Mouse (Mus musculus) embryonic facial prominence, embryonic 14.5 days (tissue): ENCODE measurements at regions not wholly inside any gene's neighbourhood (a gene's known extent, or its start where the extent isn't known, plus 50 kb on each side); places are given as distances from the start of the nearest gene placed in this dataset.

Experiments used
- ATAC-seq: fragments of 200-750 bp; cut with Nextera tagmentation; 2 replicates; pipeline ENCODE4 v1.8.0; 2017; ENCODE audit warnings: low read depth, moderate number of reproducible peaks, moderate TSS enrichment
- DNase-seq: peaks from one replicate; pipeline ENCODE4 v3.0.0-alpha.2; 2015; ENCODE audit warnings: low spot score
- H3K27ac ChIP-seq: fragments of 300-500 bp; sonication (generic); replicated peaks from 2 replicates; pipeline ENCODE4 v1.5.1; 2014; ENCODE audit warnings: low read depth, mild to moderate bottlenecking, low read length, moderate library complexity
- H3K27me3 ChIP-seq: fragments of 300-500 bp; sonication (generic); replicated peaks from 2 replicates; pipeline ENCODE4 v1.6.1; 2014; ENCODE audit warnings: low read length; ENCODE audit not compliant: control insufficient read depth, insufficient read depth
- H3K36me3 ChIP-seq: fragments of 300-500 bp; sonication (generic); 2 replicates; pipeline ENCODE4 v1.6.1; 2014; ENCODE audit warnings: low read length, mixed read lengths; ENCODE audit not compliant: control insufficient read depth, insufficient read depth
- H3K4me1 ChIP-seq: fragments of 300-500 bp; sonication (generic); 2 replicates; pipeline ENCODE4 v1.6.1; 2014; ENCODE audit warnings: antibody characterized with exemption, low read length; ENCODE audit not compliant: control insufficient read depth, insufficient read depth
- H3K4me2 ChIP-seq: fragments of 300-500 bp; sonication (generic); 2 replicates; pipeline ENCODE4 v1.6.1; 2014; ENCODE audit warnings: low read depth, mild to moderate bottlenecking, low read length, moderate library complexity, mixed read lengths
- H3K4me3 ChIP-seq: fragments of 300-500 bp; sonication (generic); 2 replicates; pipeline ENCODE4 v1.5.1; 2014; ENCODE audit warnings: low read depth, mild to moderate bottlenecking, low read length
- H3K9ac ChIP-seq: fragments of 300-500 bp; sonication (generic); 2 replicates; pipeline ENCODE4 v1.6.1; 2014; ENCODE audit warnings: low read depth, mild to moderate bottlenecking, low read length, moderate library complexity, mixed read lengths
- H3K9me3 ChIP-seq: fragments of 300-500 bp; sonication (generic); 2 replicates; pipeline ENCODE4 v1.6.1; 2016; ENCODE audit warnings: low read length; ENCODE audit not compliant: control insufficient read depth
- WGBS: fragments of 180-500 bp; shearing (Covaris S2); extraction: QIAGEN DNeasy Blood & Tissue Kit; methylation state at CpG from one replicate; pipeline ENCODE4 v1.1.7; 2014; 5-methylcytosine and 5-hydroxymethylcytosine counted together

DNA sequence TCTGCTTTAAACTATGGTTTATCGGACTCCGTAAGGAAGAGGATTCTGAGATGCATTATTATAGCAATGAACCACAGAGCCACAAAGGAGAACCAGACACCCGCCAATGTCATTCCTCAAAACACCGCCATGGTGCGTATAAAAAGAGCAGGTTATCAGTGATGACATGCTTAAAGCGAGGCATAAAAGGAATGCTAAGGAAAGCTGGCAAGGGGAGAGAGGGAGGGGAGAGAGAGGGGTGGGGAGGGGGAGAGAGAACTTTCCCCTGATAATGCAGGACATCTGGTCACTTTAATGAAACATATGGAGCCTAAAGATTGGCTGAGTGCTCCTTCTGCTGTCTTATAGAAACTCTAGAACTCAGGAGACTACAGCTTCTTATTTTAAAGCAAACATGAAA is 222.8 kb upstream of the Lrig3 start:
- DNase-seq, result peak; percentile 51
- peaks cover 14% of the 10 kb centered on the region for H3K4me1 ChIP-seq
- H3K27ac ChIP-seq, result no peak overlapping the region; the same call in 1 of the 2 replicates
- H3K4me3 ChIP-seq, result no peak overlapping the region
- ATAC-seq, result no peak
- no peaks in the 10 kb centered on the region for H3K36me3 ChIP-seq
- no peak overlapping the region for H3K4me2 ChIP-seq
- H3K27me3 ChIP-seq, result no peaks in the 10 kb centered on the region
- WGBS, result 36% methylated on average over 6 of the region's 6 CpGs
- H3K9ac ChIP-seq, result no peak overlapping the region
- no peaks in the 10 kb centered on the region for H3K9me3 ChIP-seq

DNA sequence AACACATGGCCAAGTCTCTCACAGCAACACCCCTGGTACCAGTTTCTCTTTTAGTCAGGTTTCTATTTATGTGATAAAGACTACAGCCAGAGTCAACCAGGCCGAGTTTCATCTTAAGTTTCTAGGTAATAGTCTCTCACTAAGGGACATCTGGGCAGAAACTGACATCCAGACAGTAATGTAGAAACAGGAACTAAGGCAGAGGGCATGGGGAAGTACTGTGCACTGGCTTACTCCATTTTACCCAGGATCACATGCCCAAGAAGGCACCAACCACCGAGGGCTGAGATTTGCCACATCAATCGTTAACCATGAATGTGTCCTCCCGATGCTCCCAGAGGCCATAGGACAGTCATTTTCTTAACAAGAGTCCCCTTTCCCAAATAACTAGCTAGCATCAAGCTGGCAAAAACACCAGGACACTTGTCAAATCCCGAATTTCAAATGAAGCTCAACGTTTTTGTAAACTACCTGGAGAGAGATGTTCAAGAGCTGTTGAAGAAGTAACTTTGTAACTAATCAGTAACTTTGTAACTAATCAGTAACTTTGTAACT is 216.9 kb upstream of the Lrig3 start:
- H3K4me2 ChIP-seq, result no peak overlapping the region
- H3K36me3 ChIP-seq, result no peaks in the 10 kb centered on the region
- ATAC-seq (no peak), DNase-seq (no peak)
- no peaks in the 10 kb centered on the region for H3K27me3 ChIP-seq
- WGBS, result 72% methylated on average over 6 of the region's 6 CpGs
- H3K4me1 ChIP-seq, result peaks cover 7% of the 10 kb centered on the region; the same call in 1 of the 2 replicates
- H3K9me3 ChIP-seq, result no peaks in the 10 kb centered on the region
- no peak overlapping the region for H3K9ac ChIP-seq
- H3K4me3 ChIP-seq, result no peak overlapping the region
- H3K27ac ChIP-seq, result no peak overlapping the region

GRCm38 (mm10) chr10:125752506-125753218 is 213.3 kb upstream of the Lrig3 start:
- Histone ChIP-seq H3K9ac (no peak overlapping the region), H3K4me1 (peaks cover 5% of the 10 kb centered on the region; the same call in 1 of the 2 replicates), H3K4me2 (no peak overlapping the region), H3K4me3 (no peak overlapping the region), H3K27me3 (no peaks in the 10 kb centered on the region), H3K36me3 (no peaks in the 10 kb centered on the region), H3K27ac (no peak overlapping the region), H3K9me3 (no peaks in the 10 kb centered on the region)
- DNase-seq (peak; percentile 74), ATAC-seq (peak; percentile 60)
- 47% methylated on average over 10 of the region's 10 CpGs for WGBS

DNA sequence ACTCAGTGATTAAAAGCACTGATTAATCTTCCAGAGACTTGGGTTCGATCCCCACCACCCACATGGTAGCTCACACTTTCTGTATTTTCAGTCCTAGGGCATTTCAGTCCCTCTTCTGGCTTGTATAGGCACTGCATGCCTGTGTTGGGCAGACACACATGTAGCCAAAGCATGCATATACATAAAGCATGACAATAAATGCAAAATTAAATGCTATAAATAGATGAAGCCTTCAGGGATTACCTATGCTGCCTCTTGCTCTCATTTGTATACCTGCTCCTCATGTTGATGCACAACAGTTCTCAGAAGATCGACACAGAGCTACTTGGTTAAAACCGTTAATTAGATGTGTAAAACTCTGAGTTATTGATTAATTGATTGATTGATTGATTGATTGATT is 206.8 kb upstream of the Lrig3 start:
- no peaks in the 10 kb centered on the region for H3K36me3 ChIP-seq
- peaks cover 13% of the 10 kb centered on the region for H3K9me3 ChIP-seq
- no peaks in the 10 kb centered on the region for H3K27me3 ChIP-seq
- no peak overlapping the region for H3K27ac ChIP-seq
- no peak overlapping the region for H3K4me2 ChIP-seq
- H3K9ac ChIP-seq, result no peak overlapping the region
- 90% methylated on average over 3 of the region's 3 CpGs for WGBS
- DNase-seq (no peak), ATAC-seq (no peak)
- 0 out of 2 replicates have a peak, but pooled peaks cover 5% of the 10 kb centered on the region for H3K4me1 ChIP-seq
- H3K4me3 ChIP-seq, result no peak overlapping the region

DNA sequence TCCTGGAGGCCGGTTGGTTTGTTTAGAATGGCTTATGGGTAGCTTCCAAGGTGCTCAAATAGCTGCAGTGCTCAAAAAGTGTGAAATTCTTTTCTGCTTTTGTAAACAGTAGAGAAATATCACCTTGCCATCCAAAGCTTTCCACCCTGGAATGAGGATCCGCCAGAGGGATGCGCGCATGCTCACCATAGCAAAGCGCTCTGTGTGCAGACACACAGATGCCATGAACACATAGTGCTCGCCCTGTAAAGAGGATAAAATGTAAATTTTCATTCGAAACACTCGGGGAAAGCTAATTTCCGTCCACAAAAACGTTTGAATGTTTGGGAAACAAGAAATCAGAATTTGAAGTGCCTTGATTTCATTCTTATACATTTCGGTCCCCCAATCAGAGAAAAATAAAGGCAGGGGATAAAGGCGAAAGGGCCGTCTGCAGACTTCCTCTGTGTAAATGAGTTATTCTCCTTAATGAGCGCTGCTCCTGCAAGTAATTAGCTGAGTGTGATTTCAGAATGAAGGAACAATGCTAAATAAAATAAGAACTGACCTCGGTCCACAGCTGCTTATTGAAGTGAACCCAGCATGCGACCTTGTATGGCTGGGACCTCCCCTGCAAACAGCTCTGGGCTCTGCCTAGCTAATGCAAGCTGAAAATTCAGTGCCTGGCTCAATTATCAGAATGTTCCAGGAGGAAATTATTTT is 203.4 kb upstream of the Lrig3 start:
- Histone ChIP-seq H3K36me3 (no peaks in the 10 kb centered on the region), H3K4me1 (0 out of 2 replicates have a peak, but pooled peaks cover 6% of the 10 kb centered on the region), H3K4me2 (no peak overlapping the region), H3K27ac (no peak overlapping the region), H3K9me3 (peaks cover 13% of the 10 kb centered on the region), H3K4me3 (no peak overlapping the region), H3K27me3 (no peaks in the 10 kb centered on the region), H3K9ac (no peak overlapping the region)
- no peak for ATAC-seq
- DNase-seq, result no peak
- 76% methylated on average over 16 of the region's 16 CpGs for WGBS

DNA sequence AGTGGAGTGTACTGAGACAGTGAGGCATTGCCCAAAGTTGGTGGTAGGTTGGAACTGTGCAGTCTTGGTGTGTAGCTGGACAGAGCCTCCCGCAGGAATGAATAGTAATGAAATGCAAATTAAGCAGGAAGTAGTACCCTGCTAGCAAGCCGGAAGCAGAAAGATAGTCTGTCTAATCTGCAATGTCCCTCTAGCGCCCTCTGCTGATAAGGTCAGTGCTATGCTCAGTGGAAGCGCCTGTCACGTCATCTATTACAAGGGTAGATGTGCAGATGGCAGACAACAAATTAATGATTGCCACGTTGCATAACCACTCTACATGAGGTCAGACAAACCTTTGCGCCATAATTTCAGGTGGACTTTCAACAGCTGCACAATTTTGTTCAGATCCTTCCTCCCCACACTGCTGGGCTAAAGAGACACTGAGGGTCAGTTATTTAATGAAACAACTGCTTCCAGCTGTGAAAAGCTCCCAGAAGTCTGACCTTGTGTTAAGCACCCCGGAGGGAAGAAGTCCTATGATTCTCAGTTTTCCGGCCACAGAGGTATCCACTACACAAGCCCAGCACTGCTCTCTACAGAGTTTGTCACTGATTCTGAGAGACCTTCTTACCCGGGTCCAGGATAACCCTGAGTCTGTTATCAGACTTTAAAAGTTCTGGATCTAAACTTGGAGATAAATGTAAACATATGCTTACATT is 201.4 kb upstream of the Lrig3 start:
- ATAC-seq (no peak), DNase-seq (peak; percentile 52)
- 0 out of 2 replicates have a peak, but pooled peaks cover 6% of the 10 kb centered on the region for H3K4me1 ChIP-seq
- no peak overlapping the region for H3K4me3 ChIP-seq
- no peaks in the 10 kb centered on the region for H3K36me3 ChIP-seq
- H3K9ac ChIP-seq, result no peak overlapping the region
- no peak overlapping the region for H3K4me2 ChIP-seq
- peaks cover 13% of the 10 kb centered on the region for H3K9me3 ChIP-seq
- no peaks in the 10 kb centered on the region for H3K27me3 ChIP-seq
- WGBS, result 32% methylated on average over 10 of the region's 10 CpGs
- no peak overlapping the region for H3K27ac ChIP-seq

GRCm38 (mm10) chr10:125765103-125765820 is 200.7 kb upstream of the Lrig3 start:
- ATAC-seq, result no peak
- Histone ChIP-seq H3K9ac (no peak overlapping the region), H3K4me3 (no peak overlapping the region), H3K9me3 (peaks cover 13% of the 10 kb centered on the region), H3K4me1 (0 out of 2 replicates have a peak, but pooled peaks cover 6% of the 10 kb centered on the region), H3K36me3 (no peaks in the 10 kb centered on the region), H3K27ac (0 out of 2 replicates have a peak overlapping the region, but pooled peaks have one; percentile 15), H3K4me2 (no peak overlapping the region), H3K27me3 (no peaks in the 10 kb centered on the region)
- peak; percentile 24 for DNase-seq
- 59% methylated on average over 10 of the region's 10 CpGs for WGBS

DNA sequence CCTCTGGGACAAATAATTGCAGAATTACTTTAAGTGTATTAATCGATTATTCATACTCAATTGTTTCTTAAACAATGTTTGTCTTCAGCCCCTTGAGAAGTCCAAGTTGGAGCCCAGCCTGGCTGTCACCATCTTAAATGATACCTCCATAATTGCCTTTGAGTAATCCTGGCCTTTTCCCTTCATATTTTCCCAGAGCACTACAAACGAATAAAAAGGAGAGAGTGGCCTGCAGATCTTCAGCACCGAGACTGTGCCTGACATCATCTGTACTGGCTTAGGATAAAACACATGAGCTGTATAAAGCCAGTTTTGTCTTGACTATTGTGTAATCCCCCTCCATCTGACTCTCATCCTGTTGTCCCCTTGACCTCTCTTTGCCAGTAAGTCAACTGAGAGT is 197.7 kb upstream of the Lrig3 start:
- Histone ChIP-seq H3K36me3 (no peaks in the 10 kb centered on the region), H3K4me2 (no peak overlapping the region), H3K9ac (no peak overlapping the region), H3K27me3 (no peaks in the 10 kb centered on the region), H3K27ac (no peak overlapping the region), H3K4me3 (no peak overlapping the region), H3K9me3 (no peaks in the 10 kb centered on the region), H3K4me1 (0 out of 2 replicates have a peak, but pooled peaks cover 6% of the 10 kb centered on the region)
- WGBS, result 54% methylated on average over 3 of the region's 3 CpGs
- DNase-seq, result peak; percentile 23
- ATAC-seq, result no peak
